Mouse (Mus musculus) E14TG2a.4 (cell line): Measurements from ENCODE around the gene Fbxo4.

ENCODE experiments used
- H3K27me3 ChIP-seq: 2 replicates; pipeline ENCODE4 v1.6.1; 2014; ENCODE audit warnings: low read length, control low read depth; ENCODE audit not compliant: insufficient read depth
- H3K36me3 ChIP-seq: 2 replicates; pipeline ENCODE4 v1.6.1; 2014; ENCODE audit warnings: low read length, control low read depth; ENCODE audit not compliant: insufficient read depth
- H3K4me1 ChIP-seq: replicated peaks from 2 replicates; pipeline ENCODE4 v1.6.1; 2014; ENCODE audit warnings: low read depth, low read length, control low read depth
- H3K4me3 ChIP-seq: replicated peaks from 2 replicates; pipeline ENCODE4 v1.5.1; 2014; ENCODE audit warnings: mild to moderate bottlenecking, low read length
- H3K9me3 ChIP-seq: 2 replicates; pipeline ENCODE4 v1.6.1; 2014; ENCODE audit warnings: low read length, control low read depth
- CTCF ChIP-seq: conservative IDR thresholded peaks from 2 replicates; pipeline ENCODE4 v1.5.1; 2014; ENCODE audit warnings: low read length
- NANOG ChIP-seq: IDR thresholded peaks from 2 replicates; pipeline ENCODE4 v1.6.1; 2014; ENCODE audit warnings: borderline replicate concordance, low read length, mixed read lengths
- POU5F1 ChIP-seq: IDR thresholded peaks from 2 replicates; pipeline ENCODE4 v1.6.1; 2014; ENCODE audit warnings: low read length, borderline replicate concordance

Fbxo4 gene

DNA sequence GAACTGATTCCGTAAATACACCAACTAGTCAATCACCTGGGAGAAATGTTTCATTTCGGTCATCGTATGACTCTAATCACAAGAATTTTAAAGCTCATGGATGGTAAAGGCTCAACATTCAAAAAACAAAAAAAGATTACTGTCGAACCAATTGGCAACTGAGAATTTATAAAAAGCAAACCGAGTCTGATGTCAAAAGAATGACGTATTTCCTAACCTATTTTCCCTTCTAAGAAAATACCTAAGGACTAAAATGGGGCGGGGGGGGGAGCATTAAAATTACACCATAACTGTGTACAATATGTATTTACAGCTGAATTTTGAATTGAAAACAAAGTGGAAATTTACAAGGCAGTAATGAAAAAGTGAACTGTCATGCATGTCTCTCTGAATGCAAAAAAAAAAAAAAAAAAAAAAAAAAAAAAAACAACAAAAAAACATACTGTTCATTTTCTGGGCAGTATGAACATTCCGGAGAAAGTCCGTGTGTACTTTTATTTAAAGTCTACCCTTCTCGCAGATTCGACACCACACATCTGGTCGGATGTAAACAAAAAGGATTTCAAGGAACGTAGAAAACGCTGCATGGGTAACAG is 15.6 kb upstream of the Fbxo4 start:
- no peak for TF ChIP-seq CTCF
- TF ChIP-seq NANOG = no peak
- TF ChIP-seq POU5F1 = no peak
- Histone ChIP-seq H3K27me3 (no peaks in the 10 kb centered on the region), H3K9me3 (no peaks in the 10 kb centered on the region), H3K4me1 (peaks cover 46% of the 10 kb centered on the region), H3K4me3 (peak overlapping the region; percentile 96), H3K36me3 (peaks cover 26% of the 10 kb centered on the region)

DNA sequence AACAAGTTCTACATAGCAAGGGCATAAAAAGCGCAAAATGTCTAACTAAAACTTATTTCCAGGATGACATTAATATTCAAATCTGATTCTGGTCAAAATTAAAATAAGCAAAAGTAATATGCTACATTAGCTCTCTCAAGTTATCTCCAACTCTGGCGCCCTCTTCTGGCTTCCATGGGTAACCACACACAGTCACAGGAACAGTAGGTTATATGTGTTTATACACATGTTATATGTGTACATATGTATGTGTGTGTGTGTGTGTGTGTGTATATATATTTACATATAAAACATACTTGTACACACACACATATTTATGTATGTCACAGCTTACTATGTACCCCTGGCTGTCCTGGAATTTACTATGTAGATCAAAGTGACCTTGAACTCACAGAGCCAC is 8.6 kb upstream of the Fbxo4 start:
- Histone ChIP-seq H3K36me3 (peaks cover 80% of the 10 kb centered on the region), H3K4me1 (peaks cover 25% of the 10 kb centered on the region), H3K4me3 (no peak overlapping the region), H3K27me3 (no peaks in the 10 kb centered on the region), H3K9me3 (no peaks in the 10 kb centered on the region)
- TF ChIP-seq CTCF = peak; percentile 67
- no peak for TF ChIP-seq POU5F1

DNA sequence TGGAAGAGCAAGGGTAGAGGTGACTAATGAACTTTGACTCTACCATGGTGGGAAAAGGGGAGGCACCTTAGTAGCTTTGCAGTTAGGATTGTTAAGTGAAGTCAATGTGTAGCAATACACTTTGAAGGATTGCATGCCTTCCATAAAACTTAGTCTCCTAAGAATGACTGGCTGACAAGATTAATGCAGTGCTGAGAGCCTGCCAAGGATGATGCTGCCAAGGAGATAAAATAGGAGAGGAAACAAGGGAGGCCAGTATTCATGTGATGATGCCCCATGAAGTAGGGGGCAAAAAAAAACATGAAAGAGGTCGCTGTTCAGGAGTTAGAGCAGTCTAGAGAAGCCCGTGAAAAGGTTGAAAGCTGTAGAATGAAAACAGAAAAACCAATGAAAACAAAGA is 5.5 kb upstream of the Fbxo4 start:
- H3K36me3 ChIP-seq = peaks cover 66% of the 10 kb centered on the region
- no peaks in the 10 kb centered on the region for H3K27me3 ChIP-seq
- no peak overlapping the region for H3K4me3 ChIP-seq
- peaks cover 18% of the 10 kb centered on the region for H3K4me1 ChIP-seq
- no peaks in the 10 kb centered on the region for H3K9me3 ChIP-seq
- TF ChIP-seq NANOG (no peak), CTCF (no peak), POU5F1 (no peak)

DNA sequence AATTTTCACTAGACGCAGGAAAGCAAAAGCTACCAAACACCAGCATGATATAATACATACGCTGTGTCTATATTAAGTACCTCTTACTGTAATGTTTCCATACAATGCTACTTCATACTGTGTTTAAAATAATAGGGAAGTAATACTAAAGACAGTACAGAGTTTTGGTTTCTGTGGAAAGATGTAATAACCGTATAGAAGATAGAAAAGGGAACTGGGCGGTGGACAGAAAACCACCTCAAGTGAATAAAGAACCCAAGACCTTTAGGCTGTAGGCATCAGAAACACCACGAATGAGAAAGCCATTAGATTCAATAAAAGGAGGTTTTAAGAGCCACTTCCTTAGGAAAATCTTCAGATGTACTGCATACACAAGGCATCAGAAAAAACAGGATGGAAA is 3.4 kb upstream of the Fbxo4 start:
- Histone ChIP-seq H3K9me3 (no peaks in the 10 kb centered on the region), H3K4me1 (peaks cover 8% of the 10 kb centered on the region), H3K4me3 (no peak overlapping the region), H3K36me3 (peaks cover 54% of the 10 kb centered on the region), H3K27me3 (no peaks in the 10 kb centered on the region)
- TF ChIP-seq POU5F1 (no peak), CTCF (no peak), NANOG (no peak)

DNA sequence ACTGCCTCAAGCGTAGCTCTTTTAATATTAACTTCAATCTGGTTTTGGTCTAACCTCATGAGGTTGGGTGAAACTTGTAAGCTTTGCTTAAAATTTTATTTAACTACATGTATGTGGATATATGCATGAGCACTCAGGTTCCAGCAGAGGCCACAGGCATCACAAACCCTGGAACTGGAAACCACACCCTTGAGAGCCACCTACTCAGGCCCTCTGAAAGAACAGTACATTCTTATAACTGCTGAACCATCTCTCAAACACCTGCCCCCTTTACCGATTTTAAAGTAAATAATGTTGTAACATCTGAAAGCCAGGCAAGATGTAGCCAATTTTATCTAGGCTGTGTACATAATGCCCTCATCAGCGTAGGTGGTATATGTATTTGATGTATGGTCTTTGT is 498 bp upstream of the Fbxo4 start:
- Histone ChIP-seq H3K27me3 (no peaks in the 10 kb centered on the region), H3K4me3 (peak overlapping the region; percentile 81; the same call in 1 of the 2 replicates), H3K36me3 (peaks cover 28% of the 10 kb centered on the region), H3K4me1 (peaks cover 8% of the 10 kb centered on the region), H3K9me3 (no peaks in the 10 kb centered on the region)
- TF ChIP-seq CTCF = no peak
- no peak for TF ChIP-seq POU5F1
- TF ChIP-seq NANOG = no peak

DNA sequence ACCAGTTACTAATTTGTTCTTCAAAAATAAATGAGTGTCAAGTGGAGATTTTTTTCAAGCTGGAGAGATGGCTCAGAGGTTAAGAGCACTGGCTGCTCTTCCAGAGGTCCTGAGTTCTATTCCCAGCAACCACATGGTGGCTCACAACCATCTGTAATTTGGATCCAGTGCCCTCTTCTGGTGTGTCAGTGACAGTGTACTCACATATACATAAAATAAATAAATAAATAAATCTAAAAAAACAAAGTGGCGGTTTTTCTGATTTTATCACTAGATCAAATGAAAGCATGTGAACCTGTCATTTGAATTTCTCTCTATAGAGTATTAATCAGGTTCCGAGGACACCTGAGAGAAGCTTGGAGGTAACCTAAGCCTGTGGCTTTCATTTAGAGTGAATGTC is 1.1 kb downstream of the Fbxo4 start:
- Histone ChIP-seq H3K4me3 (no peak overlapping the region), H3K36me3 (peaks cover 12% of the 10 kb centered on the region), H3K4me1 (peaks cover 8% of the 10 kb centered on the region), H3K9me3 (no peaks in the 10 kb centered on the region), H3K27me3 (no peaks in the 10 kb centered on the region)
- TF ChIP-seq NANOG (no peak), POU5F1 (no peak), CTCF (no peak)

DNA sequence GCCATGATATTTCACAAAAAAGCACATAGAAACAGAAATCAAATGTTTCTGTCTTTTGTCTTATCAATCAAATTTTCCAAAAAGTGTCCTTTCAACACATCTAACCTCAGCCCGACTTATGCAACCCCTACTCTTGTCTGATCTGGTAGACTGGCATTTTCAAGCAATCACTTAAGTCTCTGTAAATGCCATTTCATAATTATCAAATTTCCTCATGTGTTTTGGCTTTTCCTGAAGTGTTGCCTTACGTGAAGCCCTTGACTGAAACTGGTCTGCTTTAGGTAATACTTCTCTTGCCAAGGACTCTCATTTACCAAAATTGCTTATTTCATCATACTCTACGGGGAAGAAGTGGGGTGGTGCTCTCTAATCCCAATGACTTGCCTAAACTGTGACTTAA is 6.1 kb downstream of the Fbxo4 start:
- H3K27me3 ChIP-seq = no peaks in the 10 kb centered on the region
- TF ChIP-seq POU5F1 (no peak), NANOG (no peak), CTCF (no peak)
- no peaks in the 10 kb centered on the region for H3K36me3 ChIP-seq
- H3K4me1 ChIP-seq = no peaks in the 10 kb centered on the region
- no peak overlapping the region for H3K4me3 ChIP-seq
- no peaks in the 10 kb centered on the region for H3K9me3 ChIP-seq

DNA sequence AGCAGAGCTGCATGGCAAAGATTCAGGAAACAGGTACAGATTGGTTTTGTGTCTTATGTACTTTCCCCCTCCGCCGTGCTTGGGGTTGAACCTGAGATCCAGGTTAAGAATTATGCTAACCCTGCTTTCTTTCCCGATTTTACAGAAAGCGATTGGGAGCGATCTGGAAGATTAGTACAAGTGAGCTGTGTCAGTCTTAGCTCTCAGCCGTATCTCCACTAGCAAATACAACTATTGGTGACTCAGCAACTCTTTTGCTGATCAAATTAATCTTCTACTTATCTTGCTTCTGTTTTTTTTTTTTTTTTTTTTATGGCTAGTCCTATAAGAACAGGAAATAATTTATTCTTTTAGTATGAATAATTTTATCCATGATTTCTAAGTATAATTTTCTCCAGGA is 9.2 kb downstream of the Fbxo4 start:
- Histone ChIP-seq H3K27me3 (no peaks in the 10 kb centered on the region), H3K9me3 (no peaks in the 10 kb centered on the region), H3K36me3 (no peaks in the 10 kb centered on the region), H3K4me3 (no peak overlapping the region), H3K4me1 (no peaks in the 10 kb centered on the region)
- no peak for TF ChIP-seq POU5F1
- TF ChIP-seq CTCF = no peak
- no peak for TF ChIP-seq NANOG

DNA sequence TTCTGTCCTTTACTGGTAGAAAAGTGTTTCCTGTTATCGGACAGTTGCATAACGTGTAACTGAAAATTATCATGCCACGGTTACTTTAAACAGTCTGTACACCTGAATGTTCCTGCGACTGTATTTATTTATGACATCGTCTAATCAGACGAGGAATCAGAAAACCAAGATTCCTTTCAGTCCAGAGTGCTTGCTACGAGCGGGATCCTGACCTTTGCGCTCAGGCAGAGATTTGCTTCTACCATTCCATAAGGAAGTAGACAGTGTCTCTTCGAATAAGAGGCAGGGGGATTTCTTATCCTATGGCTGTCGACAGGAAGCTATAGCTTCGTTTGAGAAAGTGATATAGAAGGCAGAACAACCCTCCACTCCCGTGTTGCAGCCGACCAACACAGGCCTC is 9.6 kb downstream of the Fbxo4 start:
- H3K9me3 ChIP-seq = no peaks in the 10 kb centered on the region
- no peak overlapping the region for H3K4me3 ChIP-seq
- no peaks in the 10 kb centered on the region for H3K36me3 ChIP-seq
- no peaks in the 10 kb centered on the region for H3K27me3 ChIP-seq
- H3K4me1 ChIP-seq = no peaks in the 10 kb centered on the region
- no peak for TF ChIP-seq POU5F1
- TF ChIP-seq CTCF = no peak
- TF ChIP-seq NANOG = no peak
